Mouse (Mus musculus) liver, adult 2 months (tissue): ENCODE results near the gene Prr12. TPM values are rescaled to one million over a fixed set of nuclear protein-coding genes. Genes with fewer than 3 reads are reported as not detected.

Experiments used
- DNase-seq: peaks from one replicate; pipeline ENCODE4 v3.0.0-alpha.2; 2011; ENCODE audit warnings: low read depth, low spot score; ENCODE audit errors: extremely low read depth
- H3K27ac ChIP-seq: fragments of 200-500 bp; replicated peaks from 2 replicates; pipeline ENCODE4 v1.5.1; 2012; ENCODE audit warnings: low read depth, mild to moderate bottlenecking, control low read depth, inconsistent platforms, low read length; ENCODE audit not compliant: insufficient read depth
- H3K27me3 ChIP-seq: fragments of 200-500 bp; 2 replicates; pipeline ENCODE4 v1.6.1; 2012; ENCODE audit warnings: mild to moderate bottlenecking, moderate library complexity, low read length, inconsistent platforms; ENCODE audit not compliant: control insufficient read depth, insufficient read depth
- H3K36me3 ChIP-seq: fragments of 200-500 bp; 2 replicates; pipeline ENCODE4 v1.6.1; 2012; ENCODE audit warnings: low read length, inconsistent platforms; ENCODE audit not compliant: control insufficient read depth, insufficient read depth
- H3K4me1 ChIP-seq: fragments of 200-500 bp; 2 replicates; pipeline ENCODE4 v1.6.1; 2011; ENCODE audit warnings: low read length; ENCODE audit not compliant: control insufficient read depth, insufficient read depth
- H3K4me3 ChIP-seq: fragments of 200-500 bp; 2 replicates; pipeline ENCODE4 v1.5.1; 2011; ENCODE audit warnings: low read depth, mild to moderate bottlenecking, control low read depth, low read length, moderate library complexity; ENCODE audit not compliant: insufficient read depth
- H3K79me2 ChIP-seq: fragments of 200-500 bp; 2 replicates; pipeline ENCODE4 v1.6.1; 2012; ENCODE audit warnings: inconsistent platforms, mild to moderate bottlenecking, low read length, moderate library complexity; ENCODE audit not compliant: control insufficient read depth, insufficient read depth
- H3K9ac ChIP-seq: fragments of 200-500 bp; 2 replicates; pipeline ENCODE4 v1.6.1; 2012; ENCODE audit warnings: low read depth, mild to moderate bottlenecking, control low read depth, inconsistent platforms, low read length
- CTCF ChIP-seq: fragments of 200-500 bp; IDR thresholded peaks from 2 replicates; pipeline ENCODE4 v1.5.1; 2011; ENCODE audit warnings: low read depth, low read length, control low read depth
- POLR2A ChIP-seq: fragments of 200-500 bp; IDR thresholded peaks from 2 replicates; pipeline ENCODE4 v1.6.1; 2011; ENCODE audit warnings: low read length, control low read depth; ENCODE audit not compliant: insufficient read depth; ENCODE audit errors: extremely low read depth
- WGBS: fragments of 180-500 bp; shearing (Covaris S2); methylation state at CpG from one replicate; pipeline ENCODE4 v1.1.7; 2018; 5-methylcytosine and 5-hydroxymethylcytosine counted together
- polyA plus RNA-seq: library from polyadenylated mRNA; depleted of rRNA; stranded (reverse); fragments of >200 nt; gene quantifications from 2 replicates; pipeline ENCODE4 v1.2.3, GENCODE M21; 2012
- total RNA-seq: library from RNA; depleted of rRNA; stranded (reverse); fragments of >200 nt; gene quantifications from 2 replicates; pipeline ENCODE4 v1.2.3, GENCODE M21; 2014

The Prr12 gene
- total and polyA plus RNA-seq, 2 experiments: 1.2 to 3.7 TPM

DNA sequence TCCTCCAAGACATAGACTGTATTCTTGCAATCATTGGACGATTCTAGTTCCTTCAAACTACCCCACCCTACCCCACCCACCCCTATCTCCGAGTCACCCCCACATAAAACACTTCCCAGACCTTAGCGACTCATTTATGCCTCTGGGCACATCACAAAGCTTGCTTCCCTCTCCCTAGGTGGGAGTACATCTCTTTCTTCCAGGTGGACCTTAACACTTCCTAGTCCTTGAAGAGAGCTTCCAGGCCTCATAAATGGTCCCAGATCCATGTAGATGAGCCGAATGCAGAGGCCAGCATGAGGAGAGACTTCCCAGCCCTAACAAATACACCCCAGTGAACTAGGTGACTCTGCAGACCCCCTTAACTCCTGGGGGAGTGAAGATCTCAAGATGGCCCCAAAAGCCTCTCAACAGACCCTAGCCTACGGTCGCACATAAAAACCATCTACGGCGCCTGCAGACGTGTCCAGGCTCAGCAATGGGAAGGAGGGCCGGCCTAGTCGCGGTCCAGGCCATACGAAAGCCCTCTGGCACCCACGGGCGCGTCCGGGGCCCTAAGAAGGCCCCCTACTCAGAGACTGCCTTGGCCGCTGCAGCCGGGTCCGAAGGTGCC, 37.2 kb downstream of the Prr12 start:
- H3K36me3 ChIP-seq: peaks cover 9% of the 10 kb centered on the region
- no peaks in the 10 kb centered on the region for H3K27me3 ChIP-seq
- peak overlapping the region; percentile 87 for H3K9ac ChIP-seq
- 0 out of 2 replicates have a peak, but pooled peaks cover 5% of the 10 kb centered on the region for H3K4me1 ChIP-seq
- no peak for DNase-seq
- under 1% methylated on average over 20 of the region's 20 CpGs for WGBS
- no peak for TF ChIP-seq CTCF
- TF ChIP-seq POLR2A: no peak
- peak overlapping the region; percentile 47 for H3K27ac ChIP-seq
- H3K79me2 ChIP-seq: peaks cover 18% of the 10 kb centered on the region; the same call in 1 of the 2 replicates
- H3K4me3 ChIP-seq: peak overlapping the region; percentile 82

DNA sequence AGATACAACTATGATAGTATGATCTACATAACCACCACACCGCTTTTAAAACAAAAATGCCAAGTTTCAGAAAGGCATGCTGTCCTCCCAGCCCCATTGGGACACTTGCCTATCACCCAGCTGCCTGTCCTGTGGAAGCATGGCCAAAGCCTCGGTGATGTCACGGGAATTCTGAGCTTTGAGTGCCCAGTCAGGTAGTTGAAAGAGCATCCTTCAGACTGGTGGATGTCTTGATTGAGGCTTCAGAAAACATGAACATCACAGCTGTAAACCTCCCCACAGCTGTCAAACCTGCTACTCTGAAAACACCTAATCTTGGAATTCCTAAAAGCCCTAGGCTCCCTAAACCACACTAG, 38.6 kb downstream of the Prr12 start:
- Histone ChIP-seq H3K36me3 (peaks cover 14% of the 10 kb centered on the region), H3K27me3 (no peaks in the 10 kb centered on the region), H3K9ac (no peak overlapping the region), H3K4me3 (no peak overlapping the region), H3K79me2 (peaks cover 18% of the 10 kb centered on the region; the same call in 1 of the 2 replicates), H3K4me1 (0 out of 2 replicates have a peak, but pooled peaks cover 5% of the 10 kb centered on the region), H3K27ac (no peak overlapping the region)
- 90% methylated on average over 3 of the region's 3 CpGs for WGBS
- TF ChIP-seq CTCF: no peak
- no peak for TF ChIP-seq POLR2A
- DNase-seq: no peak

DNA sequence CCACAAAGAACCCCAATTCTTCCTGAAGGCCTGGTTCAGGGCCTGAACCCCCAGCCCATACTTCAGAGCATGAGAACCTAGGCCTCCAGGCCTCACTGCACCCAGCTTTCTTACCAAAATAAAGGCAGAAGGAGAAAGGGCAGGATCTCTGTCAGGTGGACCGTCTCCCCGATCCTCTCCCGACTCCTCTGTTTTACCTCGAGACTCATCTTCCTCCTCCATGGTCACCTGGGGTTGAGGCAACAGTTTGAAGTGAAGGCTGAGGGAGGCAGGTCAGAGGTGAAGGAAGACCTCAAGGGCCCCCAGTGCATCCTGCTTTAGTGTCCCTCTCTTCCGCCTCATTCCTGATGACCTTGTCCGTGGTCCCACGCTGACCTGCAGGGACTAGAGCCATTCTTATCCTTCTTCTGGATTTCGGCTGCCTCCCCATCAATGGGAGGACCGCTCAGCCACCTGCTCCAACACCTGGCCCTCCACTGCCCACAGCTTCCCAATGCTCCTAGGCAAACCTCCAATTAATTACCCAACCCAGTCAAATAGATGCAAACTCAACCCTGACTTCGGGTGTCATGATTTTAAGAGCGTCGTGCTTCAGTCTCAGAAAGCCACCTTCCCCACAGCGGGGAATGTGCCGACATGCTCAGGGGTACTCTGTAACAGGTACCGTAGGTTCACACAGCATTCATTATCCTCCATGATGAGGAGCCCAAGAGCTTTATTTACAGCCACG, 39.1 kb downstream of the Prr12 start:
- no peak for TF ChIP-seq CTCF
- TF ChIP-seq POLR2A: no peak
- Histone ChIP-seq H3K4me1 (0 out of 2 replicates have a peak, but pooled peaks cover 5% of the 10 kb centered on the region), H3K79me2 (peaks cover 18% of the 10 kb centered on the region; the same call in 1 of the 2 replicates), H3K36me3 (peaks cover 15% of the 10 kb centered on the region), H3K9ac (no peak overlapping the region), H3K27ac (no peak overlapping the region), H3K27me3 (no peaks in the 10 kb centered on the region), H3K4me3 (no peak overlapping the region)
- DNase-seq: no peak
- 80% methylated on average over 16 of the region's 16 CpGs for WGBS

DNA sequence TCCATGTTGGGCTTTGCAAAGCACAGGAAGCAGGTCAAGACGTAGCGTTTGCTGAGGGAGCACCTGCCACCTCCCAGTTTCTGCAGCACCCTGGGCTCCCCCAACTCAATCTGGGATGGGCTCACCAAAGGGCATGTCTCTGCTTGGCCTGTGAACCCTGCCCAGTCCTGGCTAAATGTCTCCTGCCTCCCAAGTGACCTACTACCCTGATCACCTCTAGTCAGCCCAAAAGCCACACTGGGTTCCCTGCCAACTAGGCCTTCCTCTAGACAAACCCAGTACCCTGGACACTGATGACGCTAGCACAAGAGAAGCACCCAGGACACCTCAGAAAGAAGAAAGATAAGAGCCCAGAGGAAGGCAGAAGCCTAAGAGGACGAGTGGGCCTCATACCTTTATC, 39.9 kb downstream of the Prr12 start:
- peaks cover 17% of the 10 kb centered on the region for H3K36me3 ChIP-seq
- no peak overlapping the region for H3K27ac ChIP-seq
- DNase-seq: peak; percentile 71
- H3K27me3 ChIP-seq: no peaks in the 10 kb centered on the region
- no peak overlapping the region for H3K4me3 ChIP-seq
- H3K4me1 ChIP-seq: 0 out of 2 replicates have a peak, but pooled peaks cover 2% of the 10 kb centered on the region
- TF ChIP-seq CTCF (no peak), POLR2A (no peak)
- 69% methylated on average over 4 of the region's 4 CpGs for WGBS
- H3K9ac ChIP-seq: no peak overlapping the region
- H3K79me2 ChIP-seq: peaks cover 18% of the 10 kb centered on the region

DNA sequence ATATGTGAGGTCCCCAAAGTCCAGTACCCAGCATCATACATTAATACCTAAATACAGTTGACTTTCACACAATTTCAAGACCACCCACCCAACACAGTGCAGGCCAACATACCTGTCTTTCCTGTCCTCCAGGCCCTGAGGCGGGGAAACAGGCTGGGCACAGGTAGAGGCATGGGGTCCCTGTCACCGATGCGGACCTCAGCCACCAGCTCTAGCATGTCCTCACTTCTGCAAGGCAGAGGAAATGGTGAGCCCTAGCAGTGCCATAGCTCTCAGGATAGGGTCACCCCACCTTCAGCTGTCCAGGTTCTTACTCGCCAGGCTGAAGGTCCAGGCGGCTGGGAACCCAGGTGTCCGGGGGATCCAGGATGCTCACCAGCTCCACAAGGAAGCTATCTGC, 40.7 kb downstream of the Prr12 start:
- Histone ChIP-seq H3K4me1 (0 out of 2 replicates have a peak, but pooled peaks cover 2% of the 10 kb centered on the region), H3K27me3 (no peaks in the 10 kb centered on the region), H3K27ac (no peak overlapping the region), H3K9ac (no peak overlapping the region), H3K79me2 (peaks cover 18% of the 10 kb centered on the region), H3K36me3 (peaks cover 17% of the 10 kb centered on the region), H3K4me3 (no peak overlapping the region)
- TF ChIP-seq POLR2A (no peak), CTCF (no peak)
- DNase-seq: no peak
- WGBS: 98% methylated on average over 6 of the region's 6 CpGs
